Mouse (Mus musculus): ENCODE results near the gene Srd5a2.

GRCm38 (mm10) chr17:74043754-74044153 is 4.0 kb downstream of the Srd5a2 start:
- TF ChIP-seq CTCF (IDR thresholded peaks at IDR 0.05; ENCODE audit: low read depth) (no peak), EP300 (IDR thresholded peaks at IDR 0.05; ENCODE audit: low read depth) (no peak)
